Mouse (Mus musculus) spleen, postnatal 36 days (tissue): Measurements from ENCODE around the gene Ifitm6.
A peak's percentile ranks its signal among the peaks of the same experiment; 100 is the strongest.
"Not testable (repeated sequence)": the region's sequence is repeated elsewhere in the genome, so short reads cannot be mapped to it uniquely, and the experiment has no call there.

Experiments
- DNase-seq, 2 experiments: peaks; one replicate each; pipeline ENCODE4 v3.0.0; 2022; ENCODE audit warnings: low spot score in 2 of 2, mixed read lengths in 1 of 2

Gene Ifitm6

DNA sequence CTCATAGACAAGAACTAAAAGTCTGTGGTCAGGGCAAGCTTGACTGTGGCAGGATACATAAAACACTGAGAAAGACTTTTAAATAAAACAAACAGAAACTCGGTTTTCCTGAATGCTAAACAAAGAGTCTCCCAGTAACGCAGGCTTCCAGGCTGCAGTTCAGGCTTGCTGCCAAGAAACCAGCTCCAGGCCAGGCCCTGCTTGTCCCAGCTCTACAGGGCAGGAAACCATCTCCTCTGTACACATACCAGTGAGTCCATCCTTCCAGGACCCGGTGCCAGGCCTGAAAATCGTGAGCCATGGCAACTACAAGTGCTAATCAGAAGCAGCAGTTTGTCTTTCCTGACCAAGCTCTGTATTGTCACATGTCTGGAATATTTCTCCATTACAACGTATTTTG is 23.9 kb upstream of the Ifitm6 start:
- DNase-seq, result no peak

DNA sequence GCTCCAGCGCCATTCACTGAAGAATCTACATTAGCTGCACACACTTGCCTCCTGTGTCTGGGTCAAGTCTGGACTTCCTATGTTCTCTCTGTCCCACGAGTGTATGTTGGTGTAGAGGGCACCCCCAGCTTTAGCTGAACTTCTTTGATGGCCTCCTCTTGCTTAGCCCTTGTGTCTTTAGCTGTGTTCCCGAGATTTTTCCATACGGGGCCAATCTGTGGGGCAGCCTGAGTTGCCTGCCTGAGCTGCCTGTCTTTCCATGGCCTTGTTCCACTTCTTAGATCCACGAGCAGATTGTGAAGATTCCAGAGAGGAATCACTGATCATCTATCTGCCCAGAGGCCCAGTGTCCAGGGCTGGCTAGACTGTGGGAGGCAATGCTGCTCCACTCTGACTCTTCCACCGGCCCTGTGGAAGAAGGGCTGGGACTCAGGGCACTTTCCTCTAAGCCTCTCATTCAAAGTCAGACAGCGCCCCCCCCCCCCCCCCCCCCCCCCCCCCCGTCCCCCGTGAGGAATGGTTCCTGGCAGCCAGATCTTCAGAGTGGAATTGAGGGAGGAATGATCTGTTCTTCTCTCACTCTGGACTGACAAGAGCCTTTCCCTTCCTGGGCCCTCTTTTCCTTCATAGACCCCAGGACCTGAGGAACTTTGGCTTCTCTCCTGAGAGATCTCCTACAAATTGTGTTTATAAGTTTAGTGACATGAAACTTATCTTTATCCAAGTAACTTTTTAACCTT is 23.3 kb upstream of the Ifitm6 start:
- no peak for DNase-seq

DNA sequence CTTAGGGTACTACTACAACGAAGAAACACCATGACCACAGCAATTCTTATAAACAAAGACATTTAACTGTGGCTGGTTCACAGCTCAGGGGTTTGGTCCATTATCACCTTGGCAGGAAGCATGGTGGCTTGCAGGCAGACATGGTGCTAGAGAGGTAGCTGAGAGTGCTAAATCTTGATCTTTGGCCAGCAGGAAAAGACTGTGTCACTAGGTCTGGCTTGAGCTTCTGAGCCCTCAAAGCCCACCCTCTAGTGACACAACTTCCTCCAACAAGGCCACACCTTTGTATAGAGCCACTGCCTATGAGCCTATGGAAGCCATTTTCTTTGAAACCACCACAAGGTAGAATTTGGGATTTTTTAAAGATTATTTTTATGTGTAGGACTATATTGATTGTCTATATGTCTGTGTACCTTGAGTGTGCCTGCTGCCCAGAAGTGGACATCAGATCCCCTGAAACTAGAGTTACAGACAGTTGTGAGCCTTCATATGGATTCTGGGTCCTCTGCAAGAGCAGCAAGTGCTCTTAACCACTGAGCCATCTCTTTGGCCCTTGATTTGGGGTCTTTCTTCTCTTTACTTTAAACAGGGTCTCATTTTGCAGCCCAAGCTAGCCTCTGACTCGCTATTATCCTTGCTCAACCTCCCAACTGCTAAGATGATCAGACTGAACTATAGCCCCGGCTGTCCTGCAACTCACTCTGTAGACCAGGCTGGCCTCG is 21.8 kb upstream of the Ifitm6 start:
- no peak for DNase-seq

DNA sequence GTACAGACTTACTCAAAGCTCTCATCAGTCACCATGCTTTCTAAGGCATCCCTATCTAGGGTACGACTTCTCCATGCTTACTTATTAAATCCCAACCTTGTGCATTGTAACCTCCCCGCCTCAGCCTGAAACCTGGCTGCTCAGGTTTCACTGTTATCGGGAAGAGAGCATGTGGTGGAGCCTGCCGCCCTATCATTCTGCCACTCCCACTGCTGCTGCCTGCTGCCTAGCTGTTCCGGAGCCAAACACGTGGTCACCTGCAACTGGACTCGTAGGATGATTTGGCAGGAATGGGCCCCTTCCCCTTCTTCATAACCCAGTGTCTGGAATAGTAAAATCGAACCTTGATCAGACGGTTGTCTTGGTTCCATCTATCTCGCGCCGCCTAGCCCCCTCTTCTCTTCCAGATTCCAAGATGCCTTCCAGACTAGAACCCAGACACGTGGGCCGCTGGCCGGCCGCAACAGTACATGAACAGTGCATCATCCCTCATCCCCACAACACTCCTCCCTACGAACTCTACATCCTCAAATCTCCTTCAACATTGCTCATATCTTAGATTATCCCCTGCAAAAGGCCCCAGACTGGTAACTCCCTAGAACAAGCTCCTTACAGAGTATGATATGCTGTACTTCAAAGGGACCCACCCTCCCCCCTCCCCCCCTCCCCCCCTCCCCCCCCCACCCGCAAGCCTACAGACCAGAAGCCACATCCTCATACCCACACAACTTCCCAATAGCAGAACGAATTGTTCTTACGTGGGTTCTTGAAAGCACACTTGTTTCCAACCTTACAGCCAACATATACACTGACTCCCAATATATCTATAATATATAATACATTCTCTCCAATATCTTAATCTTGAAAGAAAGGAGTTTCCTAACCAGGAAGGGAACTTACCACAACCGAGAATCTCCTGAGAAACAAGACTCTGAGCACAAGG is 20.6 kb upstream of the Ifitm6 start:
- DNase-seq, result no peak

DNA sequence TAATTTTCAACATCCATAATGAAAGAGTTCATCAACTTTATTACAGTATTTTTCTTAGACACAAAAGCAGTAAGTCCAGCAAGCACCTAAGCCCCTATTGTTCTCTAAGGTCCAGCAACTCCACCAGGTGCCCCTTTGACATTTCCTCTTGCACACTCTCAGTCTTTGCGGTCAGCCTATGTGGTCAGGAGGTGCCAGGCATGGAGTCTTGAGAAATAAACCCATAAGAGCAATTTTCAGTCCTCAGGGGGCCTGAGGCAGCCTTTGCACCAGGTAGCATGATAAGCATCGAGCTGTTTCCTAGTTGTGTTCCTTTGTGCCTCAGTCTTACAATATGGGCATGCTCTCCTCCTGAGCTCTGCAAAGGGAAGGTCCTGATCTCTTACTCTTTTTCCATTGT is 18.9 kb upstream of the Ifitm6 start:
- DNase-seq, result not testable (repeated sequence)

DNA sequence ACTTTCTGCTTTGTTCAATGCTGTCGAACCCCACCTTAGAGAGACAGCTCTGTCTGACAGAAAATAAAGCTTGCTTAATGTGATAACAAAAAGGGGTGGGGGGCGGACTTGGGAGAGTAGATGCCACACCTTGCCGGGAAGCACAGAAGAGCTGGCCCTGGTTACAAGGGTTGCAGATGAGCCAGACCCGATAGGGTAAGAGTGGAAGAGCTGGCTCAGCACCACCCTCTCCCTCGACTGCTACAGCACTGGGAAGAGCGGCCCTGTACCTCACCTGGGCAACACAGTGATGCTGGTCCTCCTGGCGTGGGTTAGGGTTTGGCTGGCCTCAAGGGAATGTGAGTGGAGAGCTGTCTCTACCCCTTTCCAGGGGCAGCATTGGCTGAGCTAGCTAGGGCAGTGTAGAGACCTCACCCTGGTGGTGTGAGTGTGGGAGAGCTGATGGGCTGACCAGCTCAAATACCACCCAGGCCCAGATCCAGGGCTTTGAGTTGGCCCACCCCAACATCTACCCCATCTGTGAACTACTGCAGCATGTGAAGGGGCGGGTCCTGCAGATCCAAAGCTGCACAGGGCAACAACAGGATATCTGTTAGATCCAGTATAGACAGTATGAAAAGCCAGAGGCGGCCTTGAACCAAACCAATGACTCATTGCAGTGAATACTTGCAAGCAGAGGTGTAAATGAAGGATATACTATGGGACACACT is 14.9 kb upstream of the Ifitm6 start:
- DNase-seq, result no peak

DNA sequence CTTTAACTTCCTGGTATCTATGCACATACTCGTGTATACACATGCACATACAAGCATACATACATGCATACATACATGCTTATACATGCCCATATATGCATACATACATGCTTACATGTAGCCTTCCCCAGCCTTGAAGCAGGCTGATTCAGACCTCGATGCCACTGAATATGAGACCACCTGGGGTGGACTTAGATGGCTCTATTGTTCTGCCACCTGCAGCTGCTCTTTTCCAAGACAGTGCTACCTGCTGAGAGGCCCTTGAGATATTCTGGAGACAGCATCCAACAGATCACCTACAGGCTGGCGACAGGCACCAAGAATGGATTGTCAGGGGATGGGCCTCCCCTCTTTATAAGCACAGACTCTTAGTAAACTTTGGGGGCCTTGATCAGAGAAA is 12.7 kb upstream of the Ifitm6 start:
- no peak for DNase-seq

DNA sequence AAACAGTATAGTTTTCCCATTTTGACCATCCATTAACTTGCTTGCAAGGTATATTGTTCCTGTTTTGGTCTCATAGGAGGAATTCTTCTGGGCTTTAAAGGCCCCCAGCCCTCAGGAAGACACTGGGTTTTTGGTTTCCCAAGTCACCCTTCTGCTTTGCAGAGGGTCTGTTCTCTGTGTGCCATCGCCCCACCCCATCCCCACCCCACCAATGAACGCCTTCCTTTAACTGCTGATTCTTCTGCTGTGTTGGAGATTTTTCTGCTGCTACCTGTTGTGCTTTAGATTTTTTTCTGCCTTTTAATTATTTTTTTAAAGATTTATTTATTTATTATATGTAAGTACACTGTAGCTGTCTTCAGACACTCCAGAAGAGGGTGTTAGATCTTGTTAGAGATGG is 11.1 kb upstream of the Ifitm6 start, which contains the start of gene Gm17387:
TSS of gene Gm17387 (plus strand) at position 301 of the 400 bp plus-strand sequence.
- no peak for DNase-seq

DNA sequence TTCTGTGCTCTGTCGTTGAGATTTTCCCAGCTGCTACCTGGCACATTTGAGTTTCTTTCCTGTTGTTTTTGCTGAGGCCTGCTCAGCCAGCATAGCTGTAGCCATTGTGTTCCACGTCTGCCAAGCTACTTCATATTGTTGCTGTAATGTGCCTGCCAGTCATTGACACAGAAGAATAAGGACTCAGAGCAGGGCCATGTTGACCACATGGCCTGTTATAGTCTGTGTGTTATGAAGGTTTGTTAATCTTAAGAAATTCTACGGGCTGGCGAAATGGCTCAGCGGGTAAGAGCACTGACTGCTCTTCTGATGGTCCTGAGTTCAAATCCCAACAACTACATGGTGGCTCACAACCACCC is 9.0 kb upstream of the Ifitm6 start:
- no peak for DNase-seq

DNA sequence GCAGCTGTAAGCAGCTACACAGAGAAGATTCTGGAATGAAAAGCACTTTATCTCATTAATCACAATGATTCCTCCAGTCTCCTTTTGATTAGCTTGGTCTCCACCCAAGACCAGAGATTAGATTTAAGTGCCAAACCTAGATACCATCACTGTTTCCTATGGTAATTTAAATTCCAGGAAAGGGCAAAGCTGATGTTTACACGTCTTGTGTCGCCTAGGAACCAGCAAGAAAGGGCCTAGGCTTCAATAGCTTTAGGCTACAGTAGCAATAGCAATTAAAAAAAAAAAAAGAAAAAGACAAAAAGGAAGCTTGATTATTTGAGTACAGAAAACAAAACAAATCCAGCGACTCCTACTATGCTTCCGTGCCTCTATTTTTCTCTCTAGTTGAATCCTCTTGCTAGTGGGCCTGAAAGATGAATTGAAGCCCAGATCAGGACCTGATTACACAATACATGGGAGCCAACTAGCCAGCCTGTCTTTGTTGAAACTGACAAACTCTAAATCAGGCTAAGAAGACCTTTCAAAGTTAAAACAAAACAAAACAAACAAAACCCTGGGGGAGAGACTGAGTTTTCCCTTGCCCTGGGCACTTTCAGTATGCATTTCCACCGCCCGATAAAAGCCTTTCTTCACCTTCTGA is 8.5 kb upstream of the Ifitm6 start:
- no peak for DNase-seq

DNA sequence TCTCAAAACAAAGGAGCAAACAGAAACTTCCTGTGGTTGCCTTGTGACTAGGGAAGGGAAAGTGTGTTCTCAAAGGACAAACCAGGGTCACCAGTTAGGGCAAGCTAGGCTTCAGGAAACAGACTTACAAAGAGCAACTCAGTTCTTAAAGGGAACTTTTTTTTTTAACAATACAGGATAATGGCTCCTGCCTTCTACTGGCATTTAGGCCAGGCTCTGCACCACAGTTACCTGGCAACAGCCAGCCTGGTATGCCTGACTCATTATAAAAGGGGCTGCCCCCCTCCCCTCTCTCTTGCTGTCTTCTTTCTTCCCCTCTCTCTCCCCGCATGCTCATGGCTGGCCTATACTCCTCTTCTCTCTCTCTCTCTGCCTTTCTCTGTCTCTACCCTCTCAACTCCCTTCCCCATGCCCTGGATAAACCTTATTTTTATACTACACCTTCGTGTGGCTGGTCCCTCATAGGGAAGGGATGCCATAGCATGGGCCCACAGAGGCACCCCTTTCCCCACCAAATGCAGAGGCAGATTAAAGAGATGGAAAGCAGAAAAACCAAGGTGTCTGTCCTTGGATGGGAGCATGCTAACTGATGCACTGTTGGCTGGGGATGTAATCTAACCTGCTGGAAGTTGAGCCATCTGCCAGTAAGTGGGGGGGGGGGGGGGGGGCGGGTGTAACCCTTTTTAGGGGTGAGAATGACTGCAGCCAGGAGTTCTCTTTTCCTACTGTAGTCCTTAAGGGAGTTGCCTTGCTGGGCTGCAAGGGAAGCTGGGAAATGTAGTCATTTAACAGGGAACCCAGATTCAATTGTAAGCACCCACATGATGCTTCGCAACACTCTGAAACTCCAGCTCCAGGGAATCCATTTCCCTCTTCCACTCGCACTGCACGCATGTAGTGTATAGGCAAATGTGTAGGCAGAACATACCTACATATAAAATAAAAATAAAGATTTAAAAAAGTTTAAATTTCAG is 7.4 kb upstream of the Ifitm6 start:
- no peak for DNase-seq

DNA sequence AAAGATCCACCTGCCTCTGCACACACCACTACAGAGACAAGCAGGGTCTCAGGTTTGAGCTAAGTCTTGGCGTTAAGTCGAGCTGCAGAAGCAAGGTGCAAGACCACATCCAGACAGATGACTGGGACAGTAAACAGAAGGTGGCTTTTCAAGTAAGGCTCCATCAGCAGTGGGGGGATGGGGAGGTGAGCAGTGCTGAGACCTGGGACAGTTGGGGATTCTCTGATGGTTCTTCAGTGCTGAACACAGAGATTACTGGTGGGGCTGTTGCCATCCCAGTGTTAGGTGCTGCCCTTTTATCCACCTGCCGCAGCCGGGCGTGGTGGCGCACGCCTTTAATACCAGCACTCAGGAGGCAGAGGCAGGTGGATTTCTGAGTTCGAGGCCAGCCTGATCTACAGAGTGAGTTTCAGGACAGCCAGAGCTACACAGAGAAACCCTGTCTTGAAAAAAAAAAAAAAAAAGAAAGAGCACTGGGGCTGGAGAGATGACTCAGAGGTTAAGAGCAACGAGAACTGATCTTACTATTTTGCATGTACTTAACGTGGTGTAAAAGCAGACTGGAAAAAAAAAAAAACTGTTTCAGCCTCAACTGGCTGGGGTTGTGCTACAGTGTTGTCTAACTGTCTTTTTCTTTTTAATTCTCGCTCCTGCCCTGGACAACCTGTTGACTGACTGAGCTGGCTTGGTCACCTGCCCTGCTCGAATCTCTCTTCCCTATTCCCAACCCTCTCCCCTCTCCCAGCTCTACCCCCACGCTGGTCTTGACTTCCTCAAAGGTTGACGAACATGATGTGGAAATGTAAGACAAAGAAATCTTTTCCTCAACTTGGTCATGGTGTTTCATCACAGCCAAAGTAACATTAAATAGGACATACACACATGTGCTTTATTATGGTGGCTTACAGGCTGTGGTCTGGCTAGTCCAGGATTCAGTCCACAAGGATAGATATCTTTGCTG is 4.0 kb upstream of the Ifitm6 start:
- DNase-seq, result no peak

DNA sequence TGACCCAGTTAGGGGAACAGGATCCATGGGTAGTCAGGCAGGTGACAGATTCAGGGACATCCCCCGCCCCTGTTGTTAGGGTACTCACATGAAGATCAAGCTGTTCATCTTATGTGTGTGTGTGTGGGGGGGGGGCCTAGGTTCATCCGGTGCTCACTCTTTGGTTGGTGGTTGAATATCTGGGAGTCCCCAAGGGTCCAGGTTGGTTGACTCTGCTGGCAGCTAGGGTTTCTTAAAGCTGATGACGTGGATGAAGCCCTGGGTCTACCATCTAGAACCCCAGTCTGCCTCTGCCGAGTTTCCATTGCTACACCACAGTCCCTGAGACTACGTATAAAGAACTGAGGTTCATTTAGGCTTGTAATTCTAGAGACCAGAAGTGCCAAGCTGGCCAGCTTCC is 1.3 kb upstream of the Ifitm6 start:
- no peak for DNase-seq

DNA sequence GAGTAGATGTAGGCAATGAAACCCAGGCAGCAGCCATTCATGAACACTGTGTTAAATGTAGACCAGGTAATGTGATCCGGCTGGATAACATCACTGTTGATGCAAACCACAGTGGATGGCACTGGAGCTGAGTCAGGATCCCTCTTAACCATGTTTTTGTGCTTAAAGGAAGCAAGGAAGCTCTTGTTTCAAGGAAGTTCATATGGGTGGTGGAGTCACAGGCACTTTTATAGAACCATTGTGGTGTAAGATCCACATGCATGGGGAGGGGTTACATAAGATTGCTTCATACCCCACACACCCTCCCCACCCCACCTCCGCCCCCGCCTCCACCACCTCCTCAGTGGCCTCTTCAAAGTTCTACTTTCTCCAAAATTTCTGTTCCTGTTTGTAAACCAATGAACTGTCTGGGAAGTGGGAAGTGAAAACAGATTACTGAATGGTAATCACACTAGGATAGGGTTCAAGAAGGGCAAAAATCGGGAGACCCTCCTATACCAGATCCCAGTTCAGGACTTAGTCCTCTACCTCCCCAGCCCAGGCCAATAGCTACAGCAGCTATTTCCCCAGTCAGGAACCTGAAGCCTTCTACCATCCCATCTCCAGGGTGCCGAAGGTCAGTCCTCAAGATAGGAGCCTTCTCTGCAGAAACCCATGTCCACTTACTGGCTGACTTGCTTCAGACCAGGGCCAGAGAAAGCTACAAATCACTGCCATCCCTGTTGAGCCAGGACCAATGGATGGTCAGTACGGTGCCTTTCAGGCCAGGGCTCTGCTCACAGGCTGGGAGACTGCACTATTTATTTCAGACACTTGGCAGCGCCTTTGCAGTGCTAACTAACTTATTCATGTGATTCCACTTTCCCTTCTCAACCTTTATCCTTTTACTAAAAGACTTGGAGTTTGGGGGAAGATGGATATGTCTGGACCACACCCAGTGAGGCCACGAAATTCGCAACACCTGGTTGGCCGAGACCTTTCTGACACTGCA is 722 bp downstream of the Ifitm6 start:
- DNase-seq, result no peak

DNA sequence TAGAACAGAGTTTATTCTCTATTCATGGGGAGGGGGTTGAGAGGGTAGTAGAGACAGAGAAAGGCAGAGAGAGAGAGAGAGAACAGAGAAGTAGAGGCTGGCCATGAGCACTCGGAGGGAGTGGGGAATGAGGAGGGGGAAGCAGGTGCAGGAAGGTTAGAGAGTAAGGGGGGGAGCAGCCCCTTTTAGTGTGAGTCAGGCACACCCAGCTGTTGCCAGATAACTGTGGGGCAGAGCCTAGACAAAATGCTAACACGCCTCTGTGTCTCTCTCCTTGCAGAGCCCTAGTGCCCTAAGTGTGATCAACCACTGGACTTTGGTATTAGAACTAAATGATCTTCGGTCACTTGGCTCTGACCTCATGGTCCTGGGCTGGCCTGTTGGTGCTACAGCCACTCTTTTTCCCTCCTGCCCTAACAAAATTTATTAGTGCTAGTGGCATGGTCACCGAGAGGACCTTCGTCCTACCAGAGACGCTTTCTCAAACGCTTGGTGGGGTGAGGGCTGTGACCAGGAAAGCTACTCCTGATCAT is 6.4 kb downstream of the Ifitm6 start:
- no peak for DNase-seq

DNA sequence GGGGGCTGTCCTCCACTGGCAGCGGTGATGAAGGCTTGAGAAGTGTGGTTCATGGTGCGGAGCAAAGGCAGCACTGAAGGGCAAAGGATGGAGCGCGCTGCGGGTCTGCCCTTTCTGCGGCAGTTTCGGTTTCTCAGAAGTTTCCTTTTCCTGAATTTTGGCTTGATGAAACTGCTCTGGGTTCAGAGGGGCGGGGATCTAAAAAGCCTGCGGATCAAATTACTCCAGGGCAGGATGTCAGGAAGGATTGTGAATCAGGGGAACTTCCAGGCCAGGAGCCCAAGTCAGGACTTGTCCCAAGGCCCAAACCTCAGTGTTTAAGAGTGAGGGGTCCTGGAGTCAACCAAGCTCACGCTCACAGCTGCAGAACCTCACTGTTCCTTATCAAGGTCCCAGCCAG is 7.1 kb downstream of the Ifitm6 start, which contains the start of gene Ifitm3:
TSS of gene Ifitm3 (minus strand) at position 178 of the 400 bp plus-strand sequence.
- peak; percentile 14 to 31 for DNase-seq

DNA sequence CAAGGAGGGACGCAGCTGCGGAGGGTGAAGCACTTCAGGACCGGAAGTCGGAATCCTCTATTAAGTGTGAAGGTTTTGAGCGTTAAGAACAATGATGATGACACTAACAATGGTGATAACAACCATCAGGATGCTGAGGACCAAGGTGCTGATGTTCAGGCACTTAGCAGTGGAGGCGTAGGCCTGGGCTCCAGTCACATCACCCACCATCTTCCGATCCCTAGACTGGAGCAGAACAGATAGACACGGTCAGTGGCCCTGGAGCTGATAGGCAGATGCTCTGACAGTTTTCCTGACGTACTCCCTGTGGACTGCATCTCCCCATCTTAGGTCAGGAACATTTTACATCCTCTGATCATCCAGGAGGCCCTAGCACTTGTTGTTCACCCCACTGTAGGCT is 8.1 kb downstream of the Ifitm6 start:
- no peak for DNase-seq
